Mouse (Mus musculus) liver, embryonic 14.5 days (tissue): ENCODE results near the gene Ubl5. TPM values are rescaled to one million over a fixed set of nuclear protein-coding genes. Genes with fewer than 3 reads are reported as not detected.

Source experiments
- ATAC-seq: fragments of 200-750 bp; cut with Nextera tagmentation; 2 replicates; pipeline ENCODE4 v1.8.0; 2017; ENCODE audit warnings: moderate number of reproducible peaks, mild to moderate bottlenecking, moderate library complexity; ENCODE audit not compliant: insufficient read depth
- DNase-seq, 3 experiments: peaks; one replicate each; pipeline ENCODE4 v3.0.0-alpha.2; 2012 to 2013; ENCODE audit warnings: low read depth in 3 of 3, low spot score in 3 of 3
- H3K27ac ChIP-seq: fragments of 300-500 bp; sonication (generic); 2 replicates; pipeline ENCODE4 v1.5.1; 2014; ENCODE audit warnings: moderate library complexity, mild to moderate bottlenecking, control low read depth, inconsistent platforms
- H3K27me3 ChIP-seq: fragments of 300-500 bp; sonication (generic); 2 replicates; pipeline ENCODE4 v1.6.1; 2014; ENCODE audit warnings: mild to moderate bottlenecking, low read length, moderate library complexity; ENCODE audit not compliant: control insufficient read depth, insufficient read depth
- H3K36me3 ChIP-seq: fragments of 300-500 bp; sonication (generic); replicated peaks from 2 replicates; pipeline ENCODE4 v1.6.1; 2014; ENCODE audit warnings: low read depth; ENCODE audit not compliant: control insufficient read depth, insufficient read depth
- H3K4me1 ChIP-seq, 2 experiments: fragments of 200-500 bp in 1 of 2; fragments of 300-500 bp in 1 of 2; sonication (generic) in 1 of 2; replicated peaks; 2 replicates each; pipeline ENCODE4 v1.6.1; 2012 to 2014; ENCODE audit warnings: antibody characterized with exemption in 1 of 2, inconsistent platforms in 1 of 2, low read length in 1 of 2; ENCODE audit not compliant: control insufficient read depth in 2 of 2, insufficient read depth in 2 of 2
- H3K4me2 ChIP-seq: fragments of 300-500 bp; sonication (generic); 2 replicates; pipeline ENCODE4 v1.6.1; 2014; ENCODE audit warnings: low read depth, mild to moderate bottlenecking, control low read depth, moderate library complexity
- H3K4me3 ChIP-seq, 2 experiments: fragments of 200-500 bp in 1 of 2; fragments of 300-500 bp in 1 of 2; sonication (generic) in 1 of 2; 2 replicates each; pipeline ENCODE4 v1.5.1; 2012 to 2014; ENCODE audit warnings: low read depth in 2 of 2, low read length in 2 of 2, mild to moderate bottlenecking in 2 of 2, control low read depth in 1 of 2, inconsistent platforms in 1 of 2, moderate library complexity in 1 of 2; ENCODE audit not compliant: insufficient read depth in 1 of 2
- H3K9ac ChIP-seq: fragments of 300-500 bp; sonication (generic); replicated peaks from 2 replicates; pipeline ENCODE4 v1.6.1; 2014; ENCODE audit warnings: mild to moderate bottlenecking, control low read depth, moderate library complexity
- H3K9me3 ChIP-seq: fragments of 300-500 bp; sonication (generic); 2 replicates; pipeline ENCODE4 v1.6.1; 2016; ENCODE audit warnings: low read length, mixed read lengths; ENCODE audit not compliant: control insufficient read depth
- CTCF ChIP-seq: IDR thresholded peaks from 2 replicates; pipeline ENCODE4 v1.5.1; 2016; ENCODE audit warnings: antibody characterized with exemption, low read depth, control low read depth
- EP300 ChIP-seq: IDR thresholded peaks from 2 replicates; pipeline ENCODE4 v1.6.1; 2016; ENCODE audit warnings: antibody characterized with exemption, low read depth
- WGBS: fragments of 180-500 bp; shearing (Covaris S2); extraction: QIAGEN DNeasy Blood & Tissue Kit; methylation state at CpG from one replicate; pipeline ENCODE4 v1.1.7; 2014; ENCODE audit not compliant: insufficient replicate concordance; 5-methylcytosine and 5-hydroxymethylcytosine counted together
- polyA plus RNA-seq, 2 experiments: library from polyadenylated mRNA; depleted of rRNA in 1 of 2; stranded (reverse) in 1 of 2; unstranded in 1 of 2; fragments of >200 nt; fragmentation: Nextera tagmentation in 1 of 2; extraction: Ambion mirVana in 1 of 2; gene quantifications; 2 replicates each; pipeline versions ENCODE4 v1.2.1 to v1.2.3; 2012 to 2014

The Ubl5 gene
- polyA plus RNA-seq (2012; rRNA removed) (203 and 296 TPM in 2 replicates), polyA plus RNA-seq (2014; fragmentation: Nextera tagmentation; extraction: Ambion mirVana) (264 and 272 TPM in 2 replicates)

- H3K9ac ChIP-seq = peak within 1 kb of the TSS; percentile 93
- ATAC-seq = peak; percentile 71
- TF ChIP-seq CTCF (no peak), EP300 (no peak)
- H3K27me3 ChIP-seq = no peaks in the 10 kb centered on the region
- H3K4me1 ChIP-seq = peaks cover 2 to 11% of the 10 kb centered on the region in 2 experiments; a peak in 2 of 4 replicates
- WGBS = 1% methylated on average over 51 of the region's 51 CpGs
- peak within 1 kb of the TSS; percentile 94 to 97 for H3K4me3 ChIP-seq
- no peaks in the 10 kb centered on the region for H3K9me3 ChIP-seq
- peak; percentile 62 to 72 (median 64) for DNase-seq
- H3K4me2 ChIP-seq = peak within 1 kb of the TSS; percentile 98
- H3K27ac ChIP-seq = peak within 1 kb of the TSS; percentile 52
- H3K36me3 ChIP-seq = peaks cover under 1% of the 10 kb centered on the region; the same call in 1 of the 2 replicates
Observed at GRCm38 (mm10) chr9:20642101-20642895, at the start of gene Ubl5. Gene Ubl5 (plus strand): TSS chr9:20642878.

- Histone ChIP-seq H3K36me3 (no peaks in the 10 kb centered on the region), H3K4me1 (no peaks in the 10 kb centered on the region), H3K4me2 (no peak overlapping the region), H3K27ac (no peak overlapping the region), H3K27me3 (no peaks in the 10 kb centered on the region), H3K9me3 (no peaks in the 10 kb centered on the region), H3K4me3 (no peak overlapping the region), H3K9ac (no peak overlapping the region)
- ATAC-seq (no peak), DNase-seq (no peak)
- 51% methylated on average over 6 of the region's 6 CpGs for WGBS
- TF ChIP-seq EP300 (no peak), CTCF (no peak)
Observed at GRCm38 (mm10) chr9:20601270-20601669, 41.4 kb upstream of the Ubl5 start.

DNA sequence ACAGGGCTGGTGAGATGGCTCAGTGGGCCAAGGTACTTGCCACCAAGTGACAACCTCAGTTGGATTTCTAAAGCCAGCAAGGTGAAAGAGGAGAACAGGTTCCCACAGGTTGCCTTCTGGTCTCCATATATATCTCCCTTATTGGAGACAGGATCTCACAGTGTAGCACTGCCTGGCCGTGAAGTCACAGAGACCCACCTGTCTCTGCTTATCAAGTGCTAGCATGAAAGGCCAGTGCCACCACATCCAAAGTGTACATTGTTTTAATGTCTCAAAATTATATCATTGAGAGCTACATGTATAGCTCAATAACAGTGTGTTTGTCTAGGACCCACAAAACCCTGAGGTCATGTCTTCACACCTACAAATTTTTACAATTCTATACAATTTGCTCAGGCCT is 36.4 kb upstream of the Ubl5 start:
- no peaks in the 10 kb centered on the region for H3K36me3 ChIP-seq
- TF ChIP-seq CTCF (no peak), EP300 (no peak)

DNA sequence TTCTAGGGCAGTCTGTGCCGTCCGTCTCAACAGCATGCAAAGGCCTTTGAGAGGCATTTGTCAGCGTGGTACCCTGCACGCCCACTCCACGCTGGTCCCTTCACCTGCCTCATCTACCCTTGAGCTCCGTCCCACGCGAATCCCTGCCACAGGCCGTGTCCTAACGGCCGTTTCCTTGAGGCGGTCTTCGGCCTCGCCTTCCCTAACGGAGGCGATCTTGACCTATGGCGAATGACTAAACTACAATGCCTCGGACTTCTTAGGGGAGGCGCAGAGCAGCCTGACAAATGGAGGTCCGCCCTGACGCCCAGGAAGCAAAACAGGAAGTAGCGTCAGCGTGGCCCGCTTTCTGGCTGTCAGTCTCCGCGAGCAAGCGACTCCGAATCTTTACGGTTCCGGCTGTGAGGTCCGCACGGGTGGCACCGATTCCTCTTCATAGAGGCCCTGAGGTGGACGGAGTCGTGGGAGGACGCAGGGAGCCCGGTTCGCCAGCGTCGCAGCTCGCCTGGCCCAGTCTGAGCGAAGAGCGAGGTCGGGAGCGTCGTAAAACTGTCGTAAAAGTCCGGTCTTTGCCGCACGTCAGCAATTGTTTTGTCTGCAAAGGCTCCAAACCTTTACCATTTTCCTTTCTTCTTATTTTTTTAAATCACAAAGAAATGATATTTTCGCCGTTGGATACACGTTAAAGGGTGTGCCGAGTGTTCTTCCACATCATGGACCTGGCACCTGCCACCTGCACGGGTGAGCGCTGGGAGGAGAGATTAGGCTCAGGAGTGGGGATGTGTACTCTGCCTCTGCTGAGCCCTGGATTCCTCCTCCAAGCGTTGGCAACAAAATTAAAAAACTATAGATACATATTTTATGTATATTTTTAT is 35.3 kb upstream of the Ubl5 start:
- DNase-seq (peak; percentile 79 to 82 (median 82)), ATAC-seq (peak; percentile 87)
- TF ChIP-seq CTCF = no peak; the same call in 1 of the 2 replicates
- under 1% methylated on average over 57 of the region's 57 CpGs for WGBS
- no peaks in the 10 kb centered on the region for H3K36me3 ChIP-seq
- H3K27me3 ChIP-seq = no peaks in the 10 kb centered on the region
- peak overlapping the region; percentile 70 for H3K4me2 ChIP-seq
- H3K4me1 ChIP-seq = peaks cover 2 to 4% of the 10 kb centered on the region in 2 experiments; a peak in 2 of 4 replicates
- H3K27ac ChIP-seq = peak overlapping the region; percentile 33
- peak overlapping the region; percentile 64 to 80 for H3K4me3 ChIP-seq
- H3K9me3 ChIP-seq = no peaks in the 10 kb centered on the region; the same call in 1 of the 2 replicates
- H3K9ac ChIP-seq = peak overlapping the region; percentile 70

More for the DNA sequence above, 36.4 kb upstream of the Ubl5 start:
- whole genome bisulfite sequencing = 69% methylated on average over 1 of the region's 1 CpGs
- DNase-seq = no peak
- H3K4me2 ChIP-seq = peak overlapping the region; percentile 70
- no peak overlapping the region for H3K9ac ChIP-seq
- no peak for ATAC-seq
- no peaks in the 10 kb centered on the region; the same call in 1 of the 2 replicates for H3K9me3 ChIP-seq
- peaks cover 2 to 4% of the 10 kb centered on the region in 2 experiments; a peak in 2 of 4 replicates for H3K4me1 ChIP-seq
- no peaks in the 10 kb centered on the region for H3K27me3 ChIP-seq
- no peak overlapping the region for H3K27ac ChIP-seq
- H3K4me3 ChIP-seq = no peak overlapping the region
